23 mouse cellular contexts compared by ENCODE assay signal in the genomic region with DNA sequence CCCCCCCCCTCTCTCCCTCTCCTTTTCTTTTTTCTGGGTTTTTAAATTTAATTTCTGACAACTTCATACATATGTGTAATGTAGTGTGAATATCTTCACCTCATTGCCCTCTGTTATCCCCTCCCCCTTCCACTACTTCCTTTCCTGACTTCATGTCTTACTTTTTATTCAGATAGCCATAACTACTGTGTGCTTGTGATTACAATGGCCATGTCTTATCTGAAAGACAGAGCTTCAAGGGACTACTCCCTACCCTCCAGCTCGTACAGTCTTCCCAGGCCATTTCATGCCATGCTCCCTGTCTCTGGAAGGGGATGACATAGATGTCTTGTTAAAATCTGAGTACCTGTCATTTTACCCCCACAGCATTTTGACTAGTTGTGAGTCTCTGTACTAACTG.
"Had no signal": no experiment of that assay in that cellular context is flagged by ENCODE, and none has a peak within 500 bp of the region (broad histone marks: within the 10 kb centered on the region; RNA-seq: fewer than 3 reads in every experiment).

No protein-coding gene starts in this region.

- H3K27me3 ChIP-seq: limb, embryonic 12.5 days; limb, embryonic 15.5 days; lung, embryonic 15.5 days; midbrain, embryonic 15.5 days; neural tube, embryonic 12.5 days; neural tube, embryonic 15.5 days; stomach, embryonic 15.5 days had no signal

- H3K36me3 ChIP-seq: limb, embryonic 12.5 days; limb, embryonic 15.5 days; lung, embryonic 15.5 days; midbrain, embryonic 15.5 days; neural tube, embryonic 12.5 days; neural tube, embryonic 15.5 days; stomach, embryonic 15.5 days had no signal

- ATAC-seq: inflammation-experienced regulatory T-cells, adult 6 months; intestine, embryonic 16.5 days; midbrain, embryonic 15.5 days had no signal

- H3K9ac ChIP-seq: limb, embryonic 12.5 days; limb, embryonic 15.5 days; lung, embryonic 15.5 days; midbrain, embryonic 15.5 days; neural tube, embryonic 12.5 days; neural tube, embryonic 15.5 days; stomach, embryonic 15.5 days had no signal

- H3K4me3 ChIP-seq: layer of hippocampus, adult 2 months; limb, embryonic 12.5 days; limb, embryonic 15.5 days; lung, embryonic 15.5 days; midbrain, embryonic 15.5 days; neural tube, embryonic 12.5 days; neural tube, embryonic 15.5 days; stomach, embryonic 15.5 days had no signal

- H3K4me1 ChIP-seq: limb, embryonic 12.5 days; limb, embryonic 15.5 days; lung, embryonic 15.5 days; midbrain, embryonic 15.5 days; stomach, embryonic 15.5 days had no signal

- H3K27ac ChIP-seq: layer of hippocampus, adult 2 months; limb, embryonic 12.5 days; limb, embryonic 15.5 days; lung, embryonic 15.5 days; midbrain, embryonic 15.5 days; neural tube, embryonic 12.5 days; neural tube, embryonic 15.5 days; stomach, embryonic 15.5 days had no signal

- H3K9me3 ChIP-seq: limb, embryonic 12.5 days; limb, embryonic 15.5 days; lung, embryonic 15.5 days; midbrain, embryonic 15.5 days; neural tube, embryonic 12.5 days; neural tube, embryonic 15.5 days; stomach, embryonic 15.5 days had no signal

- DNase-seq: kidney, adult 18-20 months; kidney, adult 9 months; kidney, postnatal 14 days; layer of hippocampus, adult 9-11 months; left cerebral cortex, postnatal 4 days; lung, adult 18-20 months; lung, postnatal 10 days; lung, postnatal 36 days; right cerebral cortex, adult 18-20 months; right cerebral cortex, postnatal 14 days; spleen, adult 18-20 months; thymus, postnatal 25 days had no signal

- H3K4me2 ChIP-seq: limb, embryonic 12.5 days; limb, embryonic 15.5 days; lung, embryonic 15.5 days; midbrain, embryonic 11.5 days; midbrain, embryonic 15.5 days; neural tube, embryonic 12.5 days; neural tube, embryonic 15.5 days; stomach, embryonic 15.5 days had no signal
